Mouse (Mus musculus): ENCODE measurements around the gene Prmt3. TPM values are rescaled to one million over a fixed set of nuclear protein-coding genes. Genes with fewer than 3 reads are reported as not detected.

Prmt3 gene
- total RNA-seq, 2 experiments from 2014 or later: 9.8 to 12.1 TPM

DNA sequence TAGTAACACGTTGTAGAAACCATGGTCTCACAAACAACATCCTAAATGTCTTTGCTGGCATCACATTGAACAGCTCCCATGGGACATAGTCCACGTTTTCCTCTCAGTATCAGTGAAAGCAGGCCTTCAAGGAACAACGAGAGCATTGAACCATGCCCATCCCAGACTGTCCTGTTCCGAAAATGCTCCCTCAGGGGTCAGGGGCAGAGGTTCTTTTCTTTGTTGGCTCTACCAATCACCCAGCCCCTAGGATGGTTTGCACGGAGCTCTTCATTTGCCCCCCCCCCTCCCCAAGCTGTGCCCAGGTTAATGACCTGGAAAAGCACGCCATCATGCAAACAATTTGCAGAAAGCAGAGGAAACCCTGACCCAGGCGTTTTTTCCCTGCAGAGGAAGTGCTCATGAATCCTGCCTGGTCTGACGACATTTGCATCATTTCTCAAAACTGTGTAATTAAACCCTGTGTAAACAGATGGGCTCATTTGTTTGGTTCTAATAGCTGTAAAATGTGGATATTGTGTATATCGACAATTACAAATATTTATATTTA is 123.9 kb downstream of the Prmt3 start:
- intact Hi-C loops (cut with DNase I): no loop called here
- no peak for DNase-seq (ENCODE audit: low spot score)

DNA sequence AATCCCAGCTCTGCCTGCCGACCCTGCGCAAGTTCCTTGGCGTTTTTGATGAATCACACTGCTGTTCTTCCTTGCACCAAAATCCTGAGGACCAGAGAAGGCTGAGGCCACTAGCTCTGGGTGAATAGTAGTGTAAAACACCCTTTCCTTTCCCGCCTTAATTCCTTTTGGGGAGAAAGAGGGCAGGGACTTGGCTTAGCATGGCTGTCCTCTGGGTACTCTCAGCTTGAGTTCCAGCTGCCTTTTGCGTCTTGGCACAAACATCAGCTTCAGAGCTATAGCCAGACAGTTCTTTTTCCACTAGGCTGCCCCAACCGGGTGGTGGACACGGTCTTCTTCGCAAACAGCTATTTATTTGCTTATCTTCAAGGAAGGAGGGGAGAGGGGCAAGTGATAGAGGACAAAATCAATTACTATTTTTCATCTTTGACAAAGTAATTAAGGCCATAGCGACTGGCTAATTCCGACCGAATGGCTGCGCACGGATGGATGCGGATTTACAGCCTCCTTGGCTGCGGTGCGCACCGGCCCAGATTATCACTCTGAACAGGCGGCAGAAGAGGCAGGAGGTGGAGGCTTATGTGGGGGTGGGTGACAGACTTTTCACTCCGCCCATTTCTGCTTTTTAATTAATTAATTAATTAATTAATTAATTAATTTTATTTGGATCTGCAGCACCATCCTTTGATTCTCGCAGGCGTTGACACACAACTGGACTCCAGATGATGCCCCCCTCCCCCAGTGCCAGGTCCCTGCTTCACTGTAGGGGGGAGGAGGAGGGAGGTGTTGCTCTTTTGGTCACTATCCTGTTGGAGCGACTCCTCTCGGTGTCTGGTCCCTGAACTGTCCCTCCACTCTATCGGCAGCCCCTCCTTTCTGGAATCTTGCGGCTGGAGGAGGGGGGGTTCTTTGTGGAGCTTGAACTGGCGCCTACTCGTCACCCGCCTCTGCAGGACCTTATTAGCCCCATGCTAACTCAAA is 129.3 kb downstream of the Prmt3 start:
- intact Hi-C loops (cut with DNase I): no loop called here
- DNase-seq (ENCODE audit: low spot score): no peak

Other genes starting within 250 kb of the Prmt3 start
- gene Dbx1, start 141.5 kb upstream of the Prmt3 start, total RNA-seq (2021): not detected
- gene Htatip2, start 19.2 kb upstream of the Prmt3 start, total RNA-seq (2021): 1 to 10 TPM; 8.6 to 9.1 TPM
- gene Slc6a5, start 131.8 kb downstream of the Prmt3 start, total RNA-seq (2021): not detected
- not detected for gene Nell1, start 196.5 kb downstream of the Prmt3 start, total RNA-seq (2021)